Mouse (Mus musculus): ENCODE measurements around the gene Immp2l. TPM values are rescaled to one million over a fixed set of nuclear protein-coding genes. Genes with fewer than 3 reads are reported as not detected.

Gene Immp2l
- total and polyA plus RNA-seq, 3 experiments, result 20.1 to 30.3 (median 23.1) TPM

- Histone ChIP-seq H3K27me3 (ENCODE audit: control insufficient read depth, insufficient read depth, low read length) (no peaks in the 10 kb centered on the region), H3K4me3 (no peak overlapping the region), H3K79me2 (replicated peaks; ENCODE audit: control insufficient read depth, insufficient read depth, low read length) (no peaks in the 10 kb centered on the region), H3K27ac (no peak overlapping the region), H3K4me1 (ENCODE audit: control insufficient read depth, insufficient read depth, low read length) (no peaks in the 10 kb centered on the region), H3K9ac (ENCODE audit: low read depth, low read length) (no peak overlapping the region), H3K36me3 (ENCODE audit: control insufficient read depth, insufficient read depth, low read length) (no peaks in the 10 kb centered on the region)
- 14% methylated on average over 18 of the region's 18 CpGs for WGBS
- DNase-seq, result peak in 1 of 2 experiments; percentile 3
- intact Hi-C loops (cut with DNase I), result no loop called here
- TF ChIP-seq POLR2A (IDR thresholded peaks at IDR 0.05; ENCODE audit: insufficient read depth, low read depth, low read length), result no peak
- TF ChIP-seq EP300 (IDR thresholded peaks at IDR 0.05; ENCODE audit: insufficient read depth, low read depth, low read length), result no peak
- no peak for TF ChIP-seq CTCF (IDR thresholded peaks at IDR 0.05)
Measured at GRCm38 (mm10) chr12:41565540-41566432, 541.9 kb downstream of the Immp2l start.

GRCm38 (mm10) chr12:41566433-41566794 lies 542.5 kb downstream of the Immp2l start:
- intact Hi-C loops (cut with DNase I), result no loop called here
- no peak overlapping the region for H3K4me3 ChIP-seq
- no peak overlapping the region for H3K9ac ChIP-seq (ENCODE audit: low read depth, low read length)
- no peaks in the 10 kb centered on the region for H3K4me1 ChIP-seq (ENCODE audit: control insufficient read depth, insufficient read depth, low read length)
- H3K27ac ChIP-seq, result no peak overlapping the region
- no peaks in the 10 kb centered on the region for H3K36me3 ChIP-seq (ENCODE audit: control insufficient read depth, insufficient read depth, low read length)
- TF ChIP-seq POLR2A (IDR thresholded peaks at IDR 0.05; ENCODE audit: insufficient read depth, low read depth, low read length), result no peak
- no peak for TF ChIP-seq EP300 (IDR thresholded peaks at IDR 0.05; ENCODE audit: insufficient read depth, low read depth, low read length)
- TF ChIP-seq CTCF (IDR thresholded peaks at IDR 0.05), result no peak
- no peaks in the 10 kb centered on the region for H3K79me2 ChIP-seq (replicated peaks; ENCODE audit: control insufficient read depth, insufficient read depth, low read length)
- H3K27me3 ChIP-seq (ENCODE audit: control insufficient read depth, insufficient read depth, low read length), result no peaks in the 10 kb centered on the region
- WGBS, result 49% methylated on average over 1 of the region's 1 CpGs
- DNase-seq, result no peak

- DNase-seq, result no peak
- no peak overlapping the region for H3K27ac ChIP-seq
- TF ChIP-seq CTCF (IDR thresholded peaks at IDR 0.05) (no peak), EP300 (IDR thresholded peaks at IDR 0.05; ENCODE audit: insufficient read depth, low read depth, low read length) (no peak), POLR2A (IDR thresholded peaks at IDR 0.05; ENCODE audit: insufficient read depth, low read depth, low read length) (no peak)
- intact Hi-C loops (cut with DNase I), result no loop called here
- H3K27me3 ChIP-seq (ENCODE audit: control insufficient read depth, insufficient read depth, low read length), result no peaks in the 10 kb centered on the region
- H3K36me3 ChIP-seq (ENCODE audit: control insufficient read depth, insufficient read depth, low read length), result no peaks in the 10 kb centered on the region
- H3K4me1 ChIP-seq (ENCODE audit: control insufficient read depth, insufficient read depth, low read length), result no peaks in the 10 kb centered on the region
- no peak overlapping the region for H3K4me3 ChIP-seq
- no peak overlapping the region for H3K9ac ChIP-seq (ENCODE audit: low read depth, low read length)
- no peaks in the 10 kb centered on the region for H3K79me2 ChIP-seq (replicated peaks; ENCODE audit: control insufficient read depth, insufficient read depth, low read length)
- 29% methylated on average over 3 of the region's 3 CpGs for whole genome bisulfite sequencing
Measured at GRCm38 (mm10) chr12:41573754-41574153, 549.9 kb downstream of the Immp2l start.

- Histone ChIP-seq H3K79me2 (replicated peaks; ENCODE audit: control insufficient read depth, insufficient read depth, low read length) (no peaks in the 10 kb centered on the region), H3K9ac (ENCODE audit: low read depth, low read length) (no peak overlapping the region), H3K4me1 (ENCODE audit: control insufficient read depth, insufficient read depth, low read length) (no peaks in the 10 kb centered on the region), H3K27me3 (ENCODE audit: control insufficient read depth, insufficient read depth, low read length) (no peaks in the 10 kb centered on the region), H3K27ac (no peak overlapping the region), H3K4me3 (no peak overlapping the region), H3K36me3 (ENCODE audit: control insufficient read depth, insufficient read depth, low read length) (no peaks in the 10 kb centered on the region)
- 40% methylated on average over 4 of the region's 4 CpGs for WGBS
- no peak for DNase-seq
- intact Hi-C loops (cut with DNase I), result no loop called here
- no peak for TF ChIP-seq CTCF (IDR thresholded peaks at IDR 0.05)
- TF ChIP-seq EP300 (IDR thresholded peaks at IDR 0.05; ENCODE audit: insufficient read depth, low read depth, low read length), result no peak
- TF ChIP-seq POLR2A (IDR thresholded peaks at IDR 0.05; ENCODE audit: insufficient read depth, low read depth, low read length), result no peak
Measured at GRCm38 (mm10) chr12:41575221-41575620, 551.3 kb downstream of the Immp2l start.

GRCm38 (mm10) chr12:41593401-41593800 lies 569.5 kb downstream of the Immp2l start:
- H3K27me3 ChIP-seq (ENCODE audit: control insufficient read depth, insufficient read depth, low read length), result no peaks in the 10 kb centered on the region; the same call in 1 of the 2 replicates
- intact Hi-C loops (cut with DNase I), result no loop called here
- H3K79me2 ChIP-seq (replicated peaks; ENCODE audit: control insufficient read depth, insufficient read depth, low read length), result no peaks in the 10 kb centered on the region
- H3K4me3 ChIP-seq, result no peak overlapping the region
- H3K36me3 ChIP-seq (ENCODE audit: control insufficient read depth, insufficient read depth, low read length), result no peaks in the 10 kb centered on the region
- 68% methylated on average over 5 of the region's 5 CpGs for WGBS
- no peak overlapping the region for H3K9ac ChIP-seq (ENCODE audit: low read depth, low read length)
- no peaks in the 10 kb centered on the region for H3K4me1 ChIP-seq (ENCODE audit: control insufficient read depth, insufficient read depth, low read length)
- H3K27ac ChIP-seq, result no peak overlapping the region
- TF ChIP-seq EP300 (IDR thresholded peaks at IDR 0.05; ENCODE audit: insufficient read depth, low read depth, low read length), result no peak
- no peak for TF ChIP-seq CTCF (IDR thresholded peaks at IDR 0.05)
- TF ChIP-seq POLR2A (IDR thresholded peaks at IDR 0.05; ENCODE audit: insufficient read depth, low read depth, low read length), result no peak
- no peak for DNase-seq

- no peak overlapping the region for H3K27ac ChIP-seq
- intact Hi-C loops (cut with DNase I), result no loop called here
- DNase-seq, result no peak
- no peaks in the 10 kb centered on the region for H3K79me2 ChIP-seq (replicated peaks; ENCODE audit: control insufficient read depth, insufficient read depth, low read length)
- no peaks in the 10 kb centered on the region; the same call in 1 of the 2 replicates for H3K4me1 ChIP-seq (ENCODE audit: control insufficient read depth, insufficient read depth, low read length)
- TF ChIP-seq POLR2A (IDR thresholded peaks at IDR 0.05; ENCODE audit: insufficient read depth, low read depth, low read length), result no peak
- TF ChIP-seq CTCF (IDR thresholded peaks at IDR 0.05), result no peak
- TF ChIP-seq EP300 (IDR thresholded peaks at IDR 0.05; ENCODE audit: insufficient read depth, low read depth, low read length), result no peak
- WGBS, result 93% methylated on average over 4 of the region's 4 CpGs
- no peak overlapping the region for H3K9ac ChIP-seq (ENCODE audit: low read depth, low read length)
- H3K27me3 ChIP-seq (ENCODE audit: control insufficient read depth, insufficient read depth, low read length), result no peaks in the 10 kb centered on the region; the same call in 1 of the 2 replicates
- no peaks in the 10 kb centered on the region for H3K36me3 ChIP-seq (ENCODE audit: control insufficient read depth, insufficient read depth, low read length)
- no peak overlapping the region for H3K4me3 ChIP-seq
Measured at GRCm38 (mm10) chr12:41594037-41594436, 570.1 kb downstream of the Immp2l start.

Measured in heart, adult 2 months (tissue).